Mouse (Mus musculus): ENCODE results near the gene Cd200r1. TPM values are rescaled to one million over a fixed set of nuclear protein-coding genes. Genes with fewer than 3 reads are reported as not detected.

The Cd200r1 gene
- not detected for polyA plus RNA-seq (2012; fragmentation: generic; extraction: Trizol)

DNA sequence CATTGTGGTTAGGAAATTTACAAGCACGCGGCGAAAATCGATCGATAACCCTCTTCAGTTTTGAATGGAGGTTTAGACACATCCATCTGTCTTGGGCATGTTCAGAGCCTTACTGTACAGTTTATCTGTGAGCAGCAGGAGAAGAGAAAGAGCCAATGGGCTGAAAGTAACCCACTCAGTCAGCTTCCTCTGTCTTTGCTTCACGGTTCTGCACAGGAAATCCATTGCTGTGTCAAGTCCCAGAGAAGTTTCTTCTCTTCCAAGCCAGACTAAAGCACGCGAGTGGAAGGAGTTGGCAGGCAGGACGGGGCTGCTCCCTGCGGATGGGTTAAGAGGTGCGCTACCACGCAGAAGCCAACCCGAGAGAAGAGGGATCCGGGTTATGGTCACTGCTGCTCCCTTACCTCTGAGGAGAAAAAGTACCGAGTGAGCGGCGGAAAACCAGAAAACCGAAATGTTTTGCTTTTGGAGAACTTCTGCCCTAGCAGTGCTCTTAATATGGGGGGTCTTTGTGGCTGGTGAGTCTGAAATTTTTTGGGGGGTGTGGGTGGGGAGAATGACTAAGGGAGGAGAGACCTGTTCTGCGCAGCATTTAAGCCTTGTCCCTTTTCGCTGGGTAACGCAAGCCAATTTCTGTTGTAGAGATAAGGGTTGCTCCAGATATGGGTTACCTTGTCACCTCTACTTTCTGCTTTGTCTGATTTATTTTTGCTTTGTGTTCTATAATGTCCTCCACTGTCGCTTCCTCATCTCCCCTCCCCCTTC, at the start of gene Cd200r1:
TSS of gene Cd200r1 (plus strand) at position 182 of the 765 bp plus-strand sequence.

DNA sequence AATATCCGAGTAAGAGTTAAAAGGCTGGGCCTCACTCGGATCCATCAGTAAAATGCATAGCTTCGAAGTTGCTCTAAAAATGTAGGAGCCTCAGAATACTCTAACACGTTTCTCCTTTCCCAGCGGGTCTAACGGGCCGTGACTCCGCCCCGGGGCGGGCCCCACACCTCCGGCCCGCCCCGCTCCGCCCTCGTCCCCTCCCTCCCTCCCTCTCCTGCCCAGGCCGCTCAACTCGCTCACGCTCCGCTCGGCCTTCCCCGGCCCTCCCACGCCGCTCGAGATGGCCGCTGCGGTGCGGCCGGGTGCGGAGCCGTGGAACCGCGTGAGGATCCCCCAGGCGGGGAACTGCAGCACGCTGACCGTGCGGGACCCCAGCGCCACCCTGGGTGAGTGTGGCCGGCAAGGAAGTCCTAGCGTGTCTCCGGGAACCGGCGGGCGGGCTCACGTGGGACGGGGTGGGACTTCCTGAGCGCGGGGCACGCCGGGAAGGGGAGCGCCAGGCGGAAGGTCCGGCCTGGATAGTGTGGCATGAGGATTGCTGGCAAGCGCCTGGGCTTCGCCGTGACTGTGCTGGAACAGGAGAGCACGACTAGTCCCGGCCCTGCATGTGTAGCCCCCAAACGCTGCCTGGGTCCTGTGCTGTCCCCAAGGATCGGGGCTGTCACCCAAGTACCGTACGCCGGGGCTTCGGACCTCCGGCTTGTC, 41.3 kb upstream of the Cd200r1 start, which contains the start of gene Nepro:
TSS of gene Nepro (plus strand) at position 219 of the 705 bp plus-strand sequence.

DNA sequence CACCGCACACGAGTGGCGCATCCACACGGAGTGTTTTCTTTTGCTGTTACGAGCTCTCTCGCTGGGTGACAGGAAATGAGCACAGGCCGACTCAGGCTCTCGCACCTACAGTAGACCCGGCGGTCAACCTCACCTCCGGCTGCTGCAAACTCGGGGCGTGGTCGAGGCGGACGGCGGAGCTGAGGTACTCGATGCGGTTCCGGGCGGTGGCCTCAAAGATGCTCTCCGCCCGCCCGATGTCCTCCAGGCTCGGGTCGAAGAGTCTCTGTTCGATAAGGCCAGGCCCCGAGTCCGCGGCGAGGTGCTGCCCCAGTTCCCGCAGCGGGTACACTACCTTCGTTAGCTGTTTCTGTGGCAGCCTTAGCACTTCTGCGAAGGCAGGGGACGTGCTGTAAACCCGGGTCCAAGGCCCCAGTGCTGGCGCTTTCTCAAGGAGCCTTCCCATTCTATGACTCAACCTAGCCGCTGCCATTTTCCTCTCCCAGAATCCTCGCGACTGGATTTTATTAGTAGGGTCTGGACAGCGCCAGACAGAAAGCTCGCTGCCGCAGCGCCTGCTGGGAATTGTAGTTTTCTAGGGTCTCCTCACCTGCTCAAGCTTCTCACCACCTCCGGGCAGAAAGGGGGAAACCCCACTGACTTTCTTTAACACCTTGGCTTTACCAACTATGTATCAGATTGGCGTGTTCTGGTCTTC, 19.5 kb upstream of the Cd200r1 start, which contains the start of gene Gtpbp8:
TSS of gene Gtpbp8 (minus strand) at position 498 of the 697 bp plus-strand sequence.

DNA sequence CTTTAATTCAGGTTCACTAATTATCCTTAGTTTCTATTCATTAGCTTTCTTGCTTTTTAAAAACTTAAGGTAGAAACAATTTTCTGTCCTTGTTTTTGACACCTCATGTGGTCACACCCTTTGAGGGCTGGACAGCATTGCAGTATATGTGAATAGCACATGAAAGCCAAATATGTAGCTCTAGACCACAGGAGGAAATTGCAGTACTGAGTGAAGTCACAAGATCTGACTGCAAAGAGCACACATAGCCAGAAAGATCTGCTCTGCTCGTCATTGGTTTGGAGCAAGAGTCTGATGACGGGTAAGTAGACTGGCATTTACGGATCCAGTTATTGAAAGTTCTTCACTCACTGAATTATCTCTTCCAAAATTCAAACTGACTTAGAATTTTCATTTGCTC, 46.0 kb downstream of the Cd200r1 start, which contains the start of gene Cd200r4:
TSS of gene Cd200r4 (plus strand) at position 190 of the 400 bp plus-strand sequence.

Other genes with a start within 250 kb of the Cd200r1 start
- 10 to 100 TPM in 1 of 2 experiments, under 1 TPM in 1; 0.07 to 17.5 TPM for gene Boc, start 206.8 kb upstream of the Cd200r1 start, polyA plus RNA-seq (2012; fragmentation: generic; extraction: Trizol)
- gene Nepro, start 41.4 kb upstream of the Cd200r1 start, polyA plus RNA-seq (2012; fragmentation: generic; extraction: Trizol), result 1 to 10 TPM; 1.2 to 4.3 TPM
- gene Gtpbp8, start 19.4 kb upstream of the Cd200r1 start, polyA plus RNA-seq (2012; fragmentation: generic; extraction: Trizol), result 1 to 10 TPM in 1 of 2 experiments, under 1 TPM in 1; 0.96 to 5.4 TPM
- not detected for gene Cd200r4, start 46.0 kb downstream of the Cd200r1 start, polyA plus RNA-seq (2012; fragmentation: generic; extraction: Trizol)
- not detected for gene Cd200r2, start 101.4 kb downstream of the Cd200r1 start, polyA plus RNA-seq (2012; fragmentation: generic; extraction: Trizol)
- gene Cd200r3, start 177.9 kb downstream of the Cd200r1 start, polyA plus RNA-seq (2012; fragmentation: generic; extraction: Trizol), result not detected

Measured in C3H10T1/2 (cell line).